Mouse (Mus musculus): ENCODE data around the gene Gm45234.

The Gm45234 gene

DNA sequence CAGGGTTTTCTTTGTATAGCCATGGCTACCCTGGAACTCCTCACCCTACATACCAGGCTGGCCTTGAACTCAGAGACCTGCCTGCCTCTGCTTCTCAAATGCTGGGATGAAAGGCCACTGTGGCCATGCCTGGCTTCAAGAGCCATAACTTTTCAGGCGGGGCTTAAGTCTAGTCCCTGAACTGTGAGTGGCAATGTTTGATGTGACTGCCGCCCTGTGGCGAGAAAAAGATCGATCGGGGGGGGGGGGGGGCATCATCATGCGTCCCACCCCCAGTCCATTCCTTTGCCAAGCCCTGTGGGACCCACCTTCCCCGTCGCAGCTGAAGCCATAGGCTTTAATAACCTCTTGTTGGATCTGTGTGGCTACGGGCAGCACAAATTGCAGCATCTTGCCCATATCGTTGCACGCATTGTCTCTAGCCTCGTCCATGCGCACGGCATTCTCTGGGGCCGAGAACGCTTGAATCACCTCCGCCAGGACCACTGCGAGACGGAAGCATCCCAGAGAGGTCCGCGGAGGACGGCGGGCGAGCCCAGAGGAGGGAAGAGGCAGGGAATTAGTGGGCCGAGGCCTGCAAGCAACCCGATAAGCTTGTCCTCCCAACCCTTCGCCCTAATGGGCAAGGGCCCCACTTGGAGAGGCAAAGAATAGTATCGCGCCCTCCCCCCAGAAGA, 15.5 kb downstream of the Gm45234 start:
- DNase-seq (ENCODE audit: low spot score in 2 of 2), result no peak

DNA sequence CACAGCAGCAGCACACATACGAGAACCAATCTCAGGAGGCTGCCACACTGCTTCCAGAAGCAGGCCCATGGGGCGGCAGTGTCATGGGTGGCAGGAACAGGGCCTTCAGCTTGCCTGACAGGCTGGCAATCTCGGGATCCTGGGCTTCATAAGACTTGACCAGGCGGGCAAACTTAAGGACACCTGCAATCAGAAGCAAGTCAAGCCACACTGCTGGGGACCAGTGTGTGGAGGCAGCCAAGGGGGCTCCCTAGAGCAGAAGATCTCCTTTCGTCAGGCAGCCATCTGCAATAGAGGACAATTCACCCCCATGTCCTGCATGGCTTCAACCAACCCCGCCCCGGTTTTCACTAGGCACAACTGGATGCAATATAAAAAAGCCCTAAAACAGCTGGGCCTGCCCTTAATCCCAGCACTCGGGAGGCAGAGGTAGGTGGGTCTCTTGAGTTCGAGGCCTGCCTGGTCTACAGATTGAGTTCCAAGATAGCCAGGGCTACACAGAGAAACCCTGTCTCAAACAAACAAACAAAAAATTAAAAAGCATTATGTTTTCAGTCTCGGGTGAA, 16.5 kb downstream of the Gm45234 start:
- no peak for DNase-seq (ENCODE audit: low spot score in 2 of 2)

DNA sequence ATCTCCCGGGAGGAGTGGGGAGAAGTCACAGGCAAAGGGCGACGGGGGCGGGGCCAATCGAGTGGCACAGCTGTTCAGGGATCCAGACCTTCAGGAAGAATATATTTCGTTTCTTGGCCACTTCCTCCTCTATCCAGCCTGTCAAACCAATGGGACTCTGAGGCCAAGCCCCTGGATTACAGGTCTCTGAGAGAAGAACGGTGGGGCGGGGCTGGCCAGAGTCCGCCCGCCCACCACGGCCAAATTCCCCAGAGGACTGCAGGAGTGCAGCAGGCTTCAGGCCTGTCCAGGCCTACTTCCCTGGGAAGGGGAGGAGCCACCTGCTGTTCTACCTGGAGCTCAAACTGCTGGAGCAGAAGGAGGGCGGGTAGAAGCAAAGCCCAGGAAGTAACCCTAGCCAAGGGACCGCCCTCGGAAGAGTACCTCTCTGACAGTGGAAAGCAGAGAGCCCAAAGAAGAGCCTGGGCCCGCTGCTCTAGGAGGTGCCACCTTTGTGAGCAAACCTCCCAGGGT, 17.3 kb downstream of the Gm45234 start, which contains the start of gene Ptpn6:
Gene Ptpn6, minus strand, starts transcription at position 204 of the 513 bp plus-strand sequence.
- peak; percentile 60 to 78 for DNase-seq (ENCODE audit: low spot score in 2 of 2)

DNA sequence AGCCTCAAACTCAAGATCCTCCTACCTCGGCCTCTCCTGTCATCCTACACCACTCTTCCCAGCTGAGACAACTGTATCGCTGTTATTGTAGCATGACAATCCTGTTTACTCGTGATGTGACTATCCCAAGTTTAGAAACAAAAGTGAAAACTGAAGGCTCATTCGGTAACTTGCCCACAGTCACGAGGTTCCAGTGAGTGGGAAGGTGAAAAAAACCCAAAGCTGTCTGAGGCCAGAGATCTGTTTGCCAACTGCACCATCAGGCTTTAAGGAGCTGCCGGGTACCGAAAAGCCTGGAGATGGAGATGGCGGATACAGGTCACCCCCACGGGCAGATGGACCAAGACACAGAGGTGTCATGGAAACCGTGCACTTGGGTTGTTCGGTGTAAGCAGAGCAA, 18.8 kb downstream of the Gm45234 start:
- no peak for DNase-seq (ENCODE audit: low spot score in 2 of 2)

DNA sequence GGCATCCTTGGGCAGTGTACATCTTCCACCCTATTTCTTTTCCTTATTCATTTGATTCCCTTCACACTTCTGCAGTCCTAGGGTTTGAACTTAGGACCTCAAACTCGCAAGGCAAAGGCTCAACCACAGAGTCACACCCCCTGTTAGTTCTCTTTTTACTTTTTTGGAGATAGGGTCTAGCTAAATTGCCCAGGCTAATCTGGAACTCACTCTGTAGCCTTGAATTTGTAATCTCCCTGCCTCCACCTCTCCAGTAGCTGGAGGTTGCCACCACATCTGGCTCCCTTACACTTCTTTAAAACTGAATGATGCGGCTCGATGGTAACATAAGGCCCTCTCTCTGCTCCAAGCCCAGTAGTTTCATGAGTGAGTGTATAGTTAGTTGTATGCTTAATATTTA, 21.4 kb downstream of the Gm45234 start:
- no peak for DNase-seq (ENCODE audit: low spot score in 2 of 2)

DNA sequence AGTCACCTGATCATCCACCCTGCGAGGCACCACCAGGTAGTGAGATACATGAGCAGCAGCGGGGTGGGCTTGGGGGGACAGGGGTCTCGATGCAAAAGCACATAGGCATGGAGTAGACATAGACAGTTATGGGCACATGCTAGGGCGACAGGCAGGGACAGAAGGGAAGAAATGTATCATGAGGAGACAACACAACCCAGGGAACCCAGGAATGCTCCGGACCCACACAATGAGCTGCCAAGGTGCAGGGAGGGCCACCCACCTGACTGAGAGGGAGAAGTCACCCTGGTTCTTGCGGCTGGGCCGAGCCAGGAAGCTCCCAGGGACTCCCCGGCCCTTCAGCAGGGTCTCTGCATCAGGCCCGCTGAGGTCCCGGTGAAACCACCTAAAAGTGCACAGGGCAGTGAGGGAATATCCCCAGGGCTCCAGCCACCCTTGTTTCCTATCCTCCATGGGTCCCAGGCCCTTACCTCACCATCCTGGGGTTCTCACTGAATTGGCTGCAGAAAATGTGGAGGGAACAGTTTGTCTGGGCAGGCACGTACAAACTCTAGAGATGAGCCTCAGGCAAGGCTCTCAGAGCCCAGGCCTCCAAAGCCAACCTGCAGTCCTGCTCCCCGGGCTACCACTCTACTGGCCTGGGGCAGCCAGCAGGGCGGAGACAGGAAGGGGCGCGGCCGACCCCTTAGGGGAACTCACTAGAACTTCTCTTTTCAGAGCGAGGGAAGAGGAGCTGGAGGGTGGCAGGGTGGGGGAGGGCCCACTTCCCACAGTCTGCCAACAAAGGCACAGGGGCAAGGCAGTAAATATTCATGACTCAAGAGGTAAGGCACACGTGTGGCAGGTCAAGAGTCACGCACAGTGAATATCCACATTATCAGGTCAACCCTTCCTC, 23.1 kb downstream of the Gm45234 start:
- no peak for DNase-seq (ENCODE audit: low spot score in 2 of 2)

DNA sequence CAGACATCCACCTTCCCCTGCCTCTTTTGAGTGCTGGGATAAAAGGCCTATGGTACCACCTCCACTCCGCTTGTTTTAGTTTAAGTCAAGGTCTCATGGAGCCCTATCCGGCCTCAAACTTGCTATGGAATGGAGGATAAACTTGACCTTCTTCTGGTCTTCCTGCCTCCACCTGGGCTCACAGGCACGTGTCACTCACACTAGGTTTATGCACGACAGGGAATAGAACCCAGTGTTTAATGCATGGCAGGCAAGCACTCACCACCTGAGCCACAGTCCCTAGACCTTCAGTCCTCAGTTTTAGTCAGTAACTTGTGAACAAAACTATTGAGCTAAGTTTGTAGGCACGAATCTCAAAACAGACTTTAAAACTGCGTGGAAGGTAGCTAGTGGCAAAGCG, 24.8 kb downstream of the Gm45234 start:
- DNase-seq (ENCODE audit: low spot score in 2 of 2), result no peak

DNA sequence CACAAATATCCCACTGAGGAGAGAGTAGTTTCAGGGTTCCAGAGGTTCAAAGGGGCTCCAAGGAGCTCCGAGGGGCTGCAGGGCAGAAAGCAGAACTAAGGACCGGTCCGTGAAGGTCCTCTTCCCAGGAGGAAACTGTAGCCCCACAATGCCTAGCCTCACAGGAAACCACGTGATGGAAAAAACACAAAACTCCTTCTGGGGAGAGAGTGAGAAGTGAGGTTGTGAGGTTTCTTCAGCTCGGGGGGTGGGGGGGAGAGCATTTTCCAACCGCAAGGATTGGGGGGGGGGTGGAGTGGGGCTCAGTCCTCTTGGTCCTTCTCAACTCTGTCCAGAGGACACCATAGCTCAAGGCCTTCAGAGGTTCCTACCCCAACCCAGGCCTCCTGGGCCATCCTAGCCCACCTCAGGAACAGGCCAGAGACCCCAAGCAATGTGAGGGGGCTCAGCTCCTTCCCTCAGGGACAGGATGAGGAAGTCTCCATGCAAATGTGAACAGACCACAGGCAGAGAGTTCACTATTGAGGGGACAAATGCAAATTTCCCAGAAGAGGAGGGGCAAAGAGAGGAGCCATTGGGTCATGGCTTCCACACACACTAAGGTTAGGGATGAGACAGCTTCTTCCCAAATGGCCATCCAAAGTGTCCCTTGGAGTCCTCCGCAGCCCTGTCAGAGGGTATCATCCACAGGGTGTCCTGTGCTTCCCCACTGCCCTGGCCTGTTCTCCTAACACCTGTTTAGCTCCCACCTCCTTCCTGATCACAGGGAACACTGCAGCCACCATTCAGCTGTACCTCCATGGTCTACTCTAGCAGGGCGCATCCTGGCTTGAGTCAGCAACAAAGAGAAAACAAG, 25.7 kb downstream of the Gm45234 start:
- no peak for DNase-seq (ENCODE audit: low spot score in 2 of 2)

DNA sequence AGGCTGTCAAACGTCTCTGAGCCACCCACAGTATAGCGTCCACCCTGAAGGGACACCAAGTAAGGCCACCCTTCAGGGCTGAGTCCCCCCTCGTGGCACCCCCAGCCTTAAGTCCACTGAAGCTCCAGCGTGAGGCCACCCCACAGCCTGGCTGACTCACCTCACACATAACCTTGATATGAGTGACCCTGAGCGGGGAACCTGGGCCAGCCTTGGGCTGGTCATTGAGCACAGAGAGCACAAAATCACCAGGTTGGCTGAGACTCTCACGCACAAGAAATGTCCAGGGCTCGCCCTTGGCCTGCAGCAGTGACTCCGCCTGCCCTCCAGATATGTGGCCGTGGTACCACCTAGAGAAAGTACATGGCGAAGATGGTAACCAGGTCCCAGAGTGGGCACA, 27.2 kb downstream of the Gm45234 start:
- no peak for DNase-seq (ENCODE audit: low spot score in 2 of 2)

DNA sequence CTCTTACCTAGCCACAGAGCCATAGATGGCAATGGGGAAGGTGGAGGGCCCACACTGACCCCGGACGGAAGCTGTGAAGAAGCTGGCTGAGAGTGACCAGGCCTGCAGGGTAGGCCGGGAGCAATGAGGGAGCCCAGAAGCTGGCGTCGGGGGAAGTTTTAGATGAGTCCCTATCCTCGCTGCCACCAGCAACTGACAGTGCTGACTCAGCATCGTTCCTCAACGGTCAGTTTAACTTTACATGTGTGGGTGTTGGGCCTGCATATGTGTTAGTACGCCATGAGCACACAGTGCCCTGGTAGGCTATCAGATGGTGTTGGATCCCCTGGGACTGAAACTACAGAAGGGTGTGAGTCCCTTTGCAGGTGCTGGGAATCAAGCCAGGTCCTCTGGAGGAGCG, 31.3 kb downstream of the Gm45234 start:
- no peak for DNase-seq (ENCODE audit: low spot score in 2 of 2)

DNA sequence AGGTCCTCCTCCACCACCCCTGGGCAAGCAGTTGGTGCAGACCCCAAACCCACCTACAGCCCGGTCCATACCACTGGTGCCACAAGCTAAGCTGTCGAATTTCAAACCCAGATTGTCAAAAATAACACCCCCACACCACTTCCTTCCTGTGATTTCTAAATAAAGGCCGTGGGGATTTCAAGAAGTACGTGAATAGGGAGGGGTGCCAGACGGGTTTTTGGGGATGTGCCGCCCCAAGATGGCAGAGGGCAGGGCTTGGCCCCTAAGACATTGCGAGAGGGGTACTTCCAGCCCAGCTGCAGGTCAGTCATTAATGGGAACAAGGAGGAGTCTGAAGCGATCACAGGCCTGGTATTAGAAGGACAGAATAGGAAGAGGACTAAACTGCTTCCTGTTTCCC, 32.3 kb downstream of the Gm45234 start:
- no peak for DNase-seq (ENCODE audit: low spot score in 2 of 2)

DNA sequence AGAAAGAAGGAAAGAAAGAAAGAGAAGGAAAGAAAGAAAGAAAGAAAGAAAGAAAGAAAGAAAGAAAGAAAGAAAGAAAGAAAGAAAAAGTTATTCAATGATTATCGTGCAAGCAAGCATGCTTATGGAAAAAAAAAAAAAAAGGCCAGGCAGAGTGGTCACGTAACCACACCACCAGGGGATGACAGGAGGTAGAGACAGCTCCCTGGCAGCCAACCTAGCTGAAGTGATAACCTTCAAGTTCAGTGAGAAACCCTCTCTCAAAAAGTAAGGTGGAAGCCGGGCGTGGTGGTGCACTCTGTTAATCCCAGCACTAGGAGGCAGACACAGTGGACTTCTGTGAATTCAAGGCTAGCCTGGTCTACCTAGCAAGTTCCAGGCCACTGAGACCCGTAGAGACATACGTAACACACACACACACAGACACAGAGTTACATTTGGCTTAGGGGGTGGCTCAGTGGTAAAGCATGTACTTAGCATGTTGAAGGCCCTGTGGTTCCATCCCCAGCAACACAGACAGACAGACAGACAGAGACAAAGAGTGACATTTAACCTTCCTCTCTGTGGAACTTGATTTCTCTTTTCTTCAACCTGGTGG, 32.8 kb downstream of the Gm45234 start:
- DNase-seq (ENCODE audit: low spot score in 2 of 2), result no peak

DNA sequence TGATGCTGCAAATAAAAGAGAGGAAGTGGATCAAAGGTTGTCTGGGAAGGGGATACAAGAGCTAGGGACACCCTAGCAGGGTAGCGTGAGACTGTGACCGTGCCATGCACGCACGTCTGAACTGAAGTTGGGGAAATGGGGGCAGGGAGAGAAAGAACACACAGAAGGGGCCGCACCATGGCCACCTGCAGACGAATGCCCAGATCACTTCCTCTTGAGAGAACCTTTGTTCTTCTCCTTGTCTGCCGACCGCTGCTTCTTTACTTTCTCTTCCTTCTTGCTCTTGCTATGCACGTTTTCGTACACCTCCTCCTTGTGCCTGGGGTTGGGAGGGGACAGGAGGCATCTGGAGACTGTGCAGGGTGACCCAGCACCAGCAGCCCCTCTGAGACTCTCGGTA, 34.9 kb downstream of the Gm45234 start:
- no peak for DNase-seq (ENCODE audit: low spot score in 2 of 2)

DNA sequence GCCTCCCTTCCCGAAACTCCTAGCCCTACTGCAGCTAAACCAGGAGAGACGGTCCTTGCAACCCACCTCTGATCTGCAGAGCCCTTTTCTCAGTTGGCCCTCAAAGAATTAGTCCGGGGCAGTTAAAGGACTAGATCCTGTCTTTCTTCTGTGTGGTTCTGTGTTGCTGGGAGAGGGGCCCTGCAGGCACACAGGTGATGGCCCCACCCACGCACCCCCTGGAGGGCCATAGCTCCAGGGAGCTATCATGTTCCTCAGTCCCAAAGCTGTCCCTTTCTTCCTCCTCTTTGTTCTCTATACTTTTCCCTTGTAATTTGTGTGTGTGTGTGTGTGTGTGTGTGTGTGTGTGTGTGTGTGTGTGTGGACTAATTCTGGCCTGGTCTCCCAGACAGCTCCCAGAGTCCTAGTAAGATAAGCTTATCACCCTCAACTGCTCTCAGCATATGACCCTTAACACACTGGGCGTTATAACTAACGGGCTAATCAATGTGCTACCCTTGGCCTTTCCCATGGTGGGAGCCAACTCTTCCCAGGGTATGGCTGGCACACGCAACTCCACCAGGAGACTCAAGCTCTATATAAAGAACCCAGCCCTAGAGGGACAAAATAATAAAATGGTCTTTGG, 36.4 kb downstream of the Gm45234 start:
- no peak for DNase-seq (ENCODE audit: low spot score in 2 of 2)

DNA sequence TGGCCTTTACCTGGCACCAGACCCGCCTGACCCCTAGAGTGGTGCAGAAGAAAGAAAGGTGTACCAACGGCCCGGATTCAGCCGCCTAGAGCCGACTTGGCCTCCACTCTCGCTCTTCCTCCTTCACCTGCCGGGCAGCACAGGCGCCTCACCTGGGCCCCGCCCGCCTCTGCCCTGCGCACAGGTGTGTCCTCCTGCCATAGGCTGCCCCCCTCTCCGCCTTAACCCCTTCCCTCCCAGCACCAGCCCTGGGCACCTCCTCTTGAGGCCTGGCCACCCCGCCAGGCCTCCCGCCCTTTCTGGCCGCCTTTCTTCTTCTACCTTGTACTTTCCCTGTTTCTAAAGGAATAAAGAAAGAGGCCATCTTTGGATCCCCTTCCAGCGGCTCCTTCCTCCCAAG, 37.1 kb downstream of the Gm45234 start:
- peak; percentile 74 to 78 for DNase-seq (ENCODE audit: low spot score in 2 of 2)

DNA sequence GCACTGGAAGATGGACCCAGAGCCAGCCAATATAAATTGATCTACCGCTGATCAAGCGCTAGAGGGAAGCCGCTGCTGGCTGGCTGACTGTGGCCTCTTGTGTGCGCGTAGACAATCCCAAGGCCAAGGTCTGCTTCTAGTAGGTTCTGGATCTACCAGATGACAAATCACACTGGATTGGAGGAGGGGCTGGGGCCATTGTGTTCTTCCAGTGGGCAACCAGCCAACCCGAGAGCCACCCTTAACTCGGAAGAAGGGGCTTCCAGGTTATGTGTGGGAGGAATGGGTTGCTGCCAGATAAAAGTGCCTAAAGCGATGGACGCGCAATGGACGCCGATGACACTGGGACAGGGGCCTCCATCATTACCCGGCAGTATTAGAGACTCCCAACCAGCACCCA, 37.9 kb downstream of the Gm45234 start:
- DNase-seq (ENCODE audit: low spot score in 2 of 2), result no peak

DNA sequence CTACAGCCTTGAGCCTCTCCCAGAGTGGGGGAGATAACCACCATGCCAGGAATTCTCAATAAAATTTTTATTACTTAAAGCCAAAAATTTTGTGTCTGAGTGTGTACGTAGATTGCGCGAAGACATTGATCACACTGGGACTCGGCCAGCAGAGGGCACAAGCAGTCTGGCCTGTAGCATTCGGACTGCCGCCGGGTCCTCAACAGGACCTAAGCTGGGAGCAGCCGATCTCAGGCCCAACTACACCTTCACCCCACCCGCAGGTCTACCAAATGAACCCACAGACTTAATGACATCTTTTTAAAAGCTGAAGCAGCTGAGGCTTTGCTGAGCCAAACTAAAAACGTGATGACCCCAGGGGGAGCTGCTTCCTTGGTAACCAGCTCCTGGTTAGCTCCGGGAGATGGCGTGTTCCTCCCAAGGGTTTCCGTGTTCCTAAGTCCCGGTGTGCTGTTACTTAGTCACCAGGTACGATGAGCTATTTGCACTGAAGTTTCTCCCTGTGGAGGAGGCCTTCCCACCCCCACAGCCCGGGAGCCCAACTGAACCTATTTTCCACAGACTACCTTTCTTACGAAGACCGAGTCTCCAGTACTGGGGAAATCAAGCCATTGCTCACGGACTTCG, 38.8 kb downstream of the Gm45234 start:
- DNase-seq (ENCODE audit: low spot score in 2 of 2), result no peak

DNA sequence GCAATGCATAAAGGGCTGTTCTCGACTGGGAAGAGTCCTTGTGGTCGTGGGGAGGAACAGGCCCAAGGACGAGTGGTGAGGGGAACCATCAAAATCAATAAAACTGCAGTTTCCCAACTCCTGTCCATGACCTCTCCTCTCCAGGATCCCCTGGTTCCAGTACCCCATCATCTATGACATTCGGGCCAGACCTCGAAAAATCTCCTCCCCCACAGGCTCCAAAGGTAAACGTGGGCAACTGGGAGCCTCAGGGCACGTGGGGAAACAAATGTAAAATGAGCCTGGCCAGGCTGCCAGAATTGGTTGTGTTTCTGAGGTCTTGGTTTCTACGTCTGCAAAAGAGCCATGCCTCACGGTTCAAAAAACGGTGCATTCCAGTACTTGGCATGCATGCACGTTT, 42.9 kb downstream of the Gm45234 start:
- DNase-seq (ENCODE audit: low spot score in 2 of 2), result no peak

DNA sequence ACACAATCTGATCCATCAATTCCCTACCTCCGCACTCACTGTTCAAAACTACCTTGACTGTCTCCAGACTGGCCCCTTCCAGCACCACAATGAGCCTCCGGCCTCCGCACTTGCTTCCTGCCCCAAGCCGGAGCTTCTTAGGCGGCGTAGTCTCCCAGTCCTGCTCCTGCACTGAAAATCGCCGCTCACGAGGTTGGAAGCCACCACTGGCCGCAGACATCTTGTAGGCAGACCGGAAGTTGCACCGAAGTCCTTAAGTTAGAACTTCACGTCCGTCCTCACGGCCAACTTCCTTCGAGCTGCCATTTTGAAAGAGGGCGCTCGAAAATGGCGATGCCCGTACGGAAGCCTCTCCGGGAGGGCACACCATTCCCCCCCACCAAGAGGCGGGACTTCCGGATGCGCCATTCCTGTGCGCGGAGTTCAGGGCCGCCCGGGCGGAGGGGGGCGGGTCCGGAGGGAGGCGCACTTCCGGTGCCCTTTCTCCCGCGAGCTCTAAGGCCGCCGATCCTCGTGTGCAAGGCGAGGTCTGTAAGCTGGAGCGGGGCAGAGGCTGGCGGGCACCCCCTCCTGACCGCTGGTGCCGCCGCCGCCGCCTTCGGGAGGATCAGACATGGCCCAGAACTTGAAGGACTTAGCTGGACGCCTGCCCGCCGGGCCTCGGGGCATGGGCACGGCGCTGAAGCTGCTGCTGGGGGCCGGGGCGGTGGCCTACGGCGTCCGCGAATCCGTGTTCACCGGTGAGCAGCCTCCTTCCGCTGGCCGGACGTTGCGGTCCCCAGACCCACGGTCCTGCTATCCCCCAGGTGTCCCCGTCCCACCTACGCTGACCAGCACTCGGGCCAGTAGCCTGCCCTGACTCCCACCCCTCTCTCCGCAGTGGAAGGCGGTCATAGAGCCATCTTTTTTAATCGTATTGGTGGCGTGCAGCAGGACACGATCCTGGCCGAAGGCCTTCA, 43.7 kb downstream of the Gm45234 start, which contains the start of the genes Emg1 and Phb2:
Gene Emg1, minus strand, starts transcription at position 355 of the 959 bp plus-strand sequence.
Gene Phb2, plus strand, starts transcription at position 513 of the 959 bp plus-strand sequence.
- DNase-seq (ENCODE audit: low spot score in 2 of 2), result peak; percentile 96 to 97

Measured in urinary bladder, adult 18-20 months (tissue).